Mouse (Mus musculus): Measurements from ENCODE around the gene Cxcr5. TPM values are rescaled to one million over a fixed set of nuclear protein-coding genes. Genes with fewer than 3 reads are reported as not detected.
A peak's percentile ranks its signal among the peaks of the same experiment; 100 is the strongest.

Gene Cxcr5
- total RNA-seq, 2 experiments from 2014 or later, result not detected

DNA sequence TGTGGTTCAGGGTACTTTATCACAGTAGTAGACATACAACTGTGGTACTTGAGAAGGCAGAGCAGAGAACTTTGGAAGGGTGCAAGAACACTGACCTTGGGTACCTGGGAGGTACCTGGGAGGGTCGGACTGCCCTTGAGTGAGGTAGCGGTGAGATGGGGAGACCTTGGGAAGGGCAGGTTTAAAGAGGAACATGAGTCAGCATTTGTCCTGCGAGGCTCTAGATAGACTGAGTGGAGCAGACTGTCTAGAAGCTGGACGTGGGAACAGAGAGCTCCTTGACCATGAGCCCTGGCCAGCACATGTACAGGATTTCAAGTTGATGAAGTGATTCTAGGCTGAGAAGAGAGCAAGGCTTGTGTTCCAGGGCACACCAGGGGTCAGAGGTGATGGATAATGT lies 19.3 kb downstream of the Cxcr5 start:
- no peak for DNase-seq
- intact Hi-C loops (cut with DNase I), result no loop called here

DNA sequence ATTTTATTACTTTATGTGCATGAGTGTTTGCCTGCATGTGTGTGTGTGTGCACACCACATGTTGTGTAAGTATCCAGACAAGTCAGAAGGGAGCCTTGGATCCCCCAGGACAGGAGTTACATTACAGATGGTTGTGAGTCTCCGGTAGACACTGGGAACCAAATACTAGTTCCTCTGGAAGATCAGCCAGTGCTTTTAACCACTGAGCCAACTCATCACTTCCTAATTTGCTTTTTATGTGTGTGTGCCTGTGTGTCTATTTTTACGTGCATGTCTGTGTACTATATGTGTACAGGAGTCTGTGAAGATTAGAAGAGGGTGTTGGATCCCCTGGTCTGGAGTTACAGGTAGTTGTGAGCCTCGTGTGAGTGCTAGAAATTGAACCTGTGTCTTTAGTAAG lies 21.0 kb downstream of the Cxcr5 start:
- no peak for DNase-seq
- intact Hi-C loops (cut with DNase I), result no loop called here

DNA sequence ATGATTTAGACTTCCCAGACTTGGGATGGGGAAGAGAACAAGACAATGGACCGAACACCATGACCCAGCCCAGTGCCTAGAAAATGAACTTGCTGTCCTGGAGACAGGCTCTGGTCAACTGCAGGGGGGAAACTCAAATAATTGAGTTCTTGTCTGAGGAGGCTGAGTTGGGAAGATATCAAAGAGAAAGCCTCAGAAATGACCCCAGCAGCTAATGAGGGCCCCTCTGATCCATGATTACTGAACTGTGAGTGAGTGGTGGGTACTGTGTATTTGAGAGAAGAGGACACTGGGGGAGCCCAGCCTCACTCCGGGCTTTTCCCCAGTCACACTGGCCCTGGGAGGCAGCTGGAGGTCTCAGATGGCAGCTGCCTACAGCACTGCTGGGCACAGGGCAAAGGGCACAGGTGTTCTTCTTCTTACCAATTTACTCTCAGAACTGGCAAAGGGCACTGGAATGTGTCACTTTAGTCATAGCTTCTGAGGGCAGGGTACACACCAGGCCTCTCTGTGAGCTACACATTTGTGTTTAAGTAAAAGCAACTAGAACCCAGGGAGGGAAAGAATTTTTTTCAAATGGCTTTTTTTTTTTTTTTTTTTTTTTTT lies 21.8 kb downstream of the Cxcr5 start:
- DNase-seq, result no peak
- intact Hi-C loops (cut with DNase I), result no loop called here

DNA sequence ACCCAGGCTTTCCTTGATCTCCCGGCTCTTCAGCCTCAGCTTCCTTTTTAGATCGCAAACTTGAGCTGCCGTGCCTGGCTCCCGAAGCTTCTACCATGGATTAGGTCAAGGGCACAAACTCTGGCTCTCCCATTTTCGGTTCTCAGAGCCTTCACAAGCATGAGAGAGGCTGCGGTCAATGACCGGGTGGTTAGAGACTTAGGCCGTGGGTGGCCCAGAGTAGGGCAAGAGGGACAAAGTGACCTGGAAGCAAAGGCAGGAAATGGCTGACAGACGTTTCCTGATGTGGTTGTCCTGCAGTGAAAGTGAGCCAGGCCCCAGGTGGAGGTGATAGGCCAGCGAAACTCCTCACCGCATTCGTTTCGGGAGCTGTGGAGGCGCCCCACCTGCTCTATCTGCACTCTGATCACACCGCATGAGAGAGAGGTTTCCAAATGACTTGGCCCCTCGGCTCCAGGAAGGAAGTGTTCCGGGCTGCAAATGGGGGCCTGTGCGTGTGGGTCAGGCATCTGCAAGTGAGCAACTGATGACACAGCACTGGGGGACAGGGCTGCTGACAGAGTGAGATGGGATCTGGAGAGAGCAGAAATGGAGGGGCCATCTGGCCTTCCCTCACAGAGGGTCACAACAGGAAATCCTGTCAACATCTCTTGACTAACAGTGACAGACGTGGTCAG lies 23.9 kb downstream of the Cxcr5 start:
- DNase-seq, result no peak
- intact Hi-C loops (cut with DNase I), result no loop called here

DNA sequence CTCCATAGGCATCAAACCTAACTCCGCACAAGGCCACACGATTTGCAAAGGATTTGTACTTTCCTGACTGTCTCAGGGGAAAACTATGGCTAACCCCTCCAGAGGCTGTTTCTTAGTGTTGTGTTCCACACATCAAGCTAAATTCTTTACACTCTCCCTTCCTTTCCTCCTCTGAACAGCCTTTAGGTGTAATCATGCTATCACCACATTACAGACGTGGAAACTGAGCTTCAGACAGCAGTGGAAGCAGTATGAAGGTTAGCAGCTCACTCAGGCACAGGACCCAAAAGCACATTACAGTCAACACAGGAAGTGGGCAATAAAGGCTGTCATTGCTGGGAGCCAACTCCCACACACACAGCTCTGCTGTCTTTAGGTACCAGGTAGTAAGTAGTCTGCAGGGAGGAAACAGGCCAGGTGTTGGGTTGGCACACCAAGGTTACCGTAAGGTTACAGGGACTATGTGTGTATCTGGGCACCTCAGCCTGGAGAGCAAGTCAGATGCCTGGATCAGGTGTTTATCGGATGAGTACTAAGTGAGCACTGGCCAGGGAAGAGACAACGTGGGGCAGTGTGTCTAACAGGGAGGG lies 28.6 kb downstream of the Cxcr5 start:
- intact Hi-C loops (cut with DNase I), result no loop called here
- no peak for DNase-seq

DNA sequence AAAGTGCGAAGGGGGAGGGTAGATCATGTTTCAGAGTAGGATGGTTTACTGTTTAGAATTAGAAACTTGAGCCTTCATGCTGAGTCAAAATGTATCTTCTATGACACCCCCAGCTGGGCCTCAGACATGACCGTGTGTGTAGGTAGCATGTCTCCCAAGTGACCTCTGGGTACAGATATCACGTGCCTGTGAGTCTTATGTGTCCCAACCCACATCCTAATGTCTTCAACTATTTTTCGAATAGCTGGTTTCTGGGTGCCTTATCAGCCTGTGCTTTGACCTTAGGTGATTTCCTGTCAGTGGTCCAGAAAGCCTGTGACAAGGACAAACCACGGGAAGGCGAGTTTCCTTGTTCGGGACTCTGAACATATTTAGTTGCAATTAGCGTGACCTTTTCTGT lies 33.3 kb downstream of the Cxcr5 start:
- intact Hi-C loops (cut with DNase I), result no loop called here
- DNase-seq, result no peak

DNA sequence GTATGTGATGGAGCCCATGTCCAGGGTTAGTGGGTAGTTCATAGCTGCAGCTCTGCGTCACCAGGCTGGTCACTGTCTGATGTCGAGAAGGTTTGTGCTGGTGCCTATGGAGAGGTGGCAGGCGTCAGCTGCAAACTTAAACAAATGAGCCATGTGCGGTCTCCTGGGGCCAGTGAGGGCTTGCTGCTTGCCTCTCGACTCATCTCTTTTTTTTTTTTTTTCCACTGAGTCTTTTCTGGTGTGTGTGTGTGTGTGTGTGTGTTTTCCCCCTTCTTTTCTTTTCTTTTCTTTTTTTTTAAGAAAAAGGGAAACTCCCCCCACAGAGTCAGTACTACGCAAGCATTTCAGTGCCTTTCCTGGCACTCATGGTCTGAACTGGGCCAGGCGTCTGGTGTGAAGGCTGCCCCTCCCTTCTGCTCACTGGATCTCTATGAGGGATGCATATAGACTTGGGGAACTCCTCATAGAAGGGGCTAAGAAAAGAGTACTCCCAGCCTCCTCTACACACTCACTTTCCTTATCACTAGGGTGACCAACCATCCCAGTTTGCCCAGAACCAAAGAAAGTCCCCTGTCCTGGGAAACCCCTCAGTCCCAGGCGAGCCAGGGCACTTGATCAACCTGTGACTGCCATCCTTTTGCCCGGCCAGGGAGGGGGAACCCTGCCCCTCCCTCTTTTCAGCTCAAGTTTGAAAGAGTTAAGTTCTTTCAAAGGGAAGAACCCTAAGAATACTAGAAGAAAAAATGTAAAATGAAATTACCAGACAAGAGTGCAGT lies 35.2 kb downstream of the Cxcr5 start:
- intact Hi-C loops (cut with DNase I), result no loop called here
- no peak for DNase-seq

DNA sequence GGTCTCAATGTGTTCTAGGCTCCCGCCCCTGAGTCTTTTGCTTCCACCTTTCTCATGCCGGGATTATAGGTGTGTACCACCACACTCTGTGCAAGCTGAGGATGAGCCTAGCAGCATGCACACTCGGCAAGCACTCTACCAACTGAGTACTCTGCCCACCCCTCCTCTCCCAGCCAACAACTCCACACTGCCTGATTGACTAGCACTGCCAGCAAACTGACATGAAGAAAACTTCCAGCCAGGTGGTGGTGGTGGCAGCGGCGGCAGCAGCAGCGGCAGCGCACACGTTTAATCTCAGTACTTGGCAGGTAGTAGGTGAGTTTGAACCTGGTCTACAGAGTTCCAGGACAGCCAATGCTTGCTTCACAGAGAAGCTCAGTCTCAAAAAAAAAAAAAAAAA lies 36.1 kb downstream of the Cxcr5 start:
- intact Hi-C loops (cut with DNase I), result no loop called here
- no peak for DNase-seq

DNA sequence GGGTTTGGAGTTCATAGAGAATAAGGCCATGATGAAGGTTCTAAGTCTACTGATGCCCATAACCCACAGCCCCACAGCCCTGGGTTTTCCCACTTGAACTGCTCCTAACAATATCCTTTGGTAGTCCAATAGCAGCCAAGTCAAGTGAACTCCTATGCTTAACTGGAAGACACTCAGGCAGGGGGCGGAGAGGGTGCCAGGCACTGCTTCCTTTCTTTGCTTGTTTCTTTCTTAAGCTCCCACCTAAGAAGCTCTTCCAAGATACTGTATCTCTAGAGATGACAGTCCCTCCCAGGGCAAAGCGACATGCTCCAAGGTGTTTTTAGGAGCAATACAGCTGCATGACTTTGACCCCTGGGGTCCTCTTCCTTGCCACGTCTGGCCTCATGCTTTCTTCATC lies 36.7 kb downstream of the Cxcr5 start:
- intact Hi-C loops (cut with DNase I), result no loop called here
- no peak for DNase-seq

DNA sequence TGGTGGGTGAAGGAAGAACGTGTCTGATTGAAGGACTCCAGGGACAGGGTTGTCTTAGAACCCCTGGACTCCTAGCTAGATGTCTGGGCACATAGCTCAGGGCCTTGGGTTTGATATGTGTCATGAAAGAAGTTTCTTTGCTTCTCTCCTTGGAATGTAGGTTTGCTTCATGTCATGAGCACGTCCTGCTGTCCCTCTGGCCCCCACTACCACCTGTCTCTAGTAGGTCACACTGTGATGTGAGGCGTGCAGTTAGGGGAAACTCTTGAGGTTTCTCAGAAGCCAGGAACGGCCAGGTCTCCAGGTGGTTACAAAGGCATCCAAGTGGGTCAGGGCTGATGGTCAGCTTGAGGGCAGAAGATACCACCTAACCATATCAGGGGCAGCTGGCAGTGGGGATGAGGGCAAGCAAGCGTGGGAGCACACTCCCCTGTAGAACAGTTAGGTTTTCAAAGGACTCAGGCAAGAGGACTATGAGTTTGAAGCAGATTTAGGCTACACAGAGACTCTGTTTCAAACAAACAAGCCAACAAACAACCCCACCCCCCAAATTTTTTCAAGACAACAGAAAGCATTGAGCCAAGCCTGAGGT lies 37.3 kb downstream of the Cxcr5 start:
- DNase-seq, result no peak
- intact Hi-C loops (cut with DNase I), result no loop called here

DNA sequence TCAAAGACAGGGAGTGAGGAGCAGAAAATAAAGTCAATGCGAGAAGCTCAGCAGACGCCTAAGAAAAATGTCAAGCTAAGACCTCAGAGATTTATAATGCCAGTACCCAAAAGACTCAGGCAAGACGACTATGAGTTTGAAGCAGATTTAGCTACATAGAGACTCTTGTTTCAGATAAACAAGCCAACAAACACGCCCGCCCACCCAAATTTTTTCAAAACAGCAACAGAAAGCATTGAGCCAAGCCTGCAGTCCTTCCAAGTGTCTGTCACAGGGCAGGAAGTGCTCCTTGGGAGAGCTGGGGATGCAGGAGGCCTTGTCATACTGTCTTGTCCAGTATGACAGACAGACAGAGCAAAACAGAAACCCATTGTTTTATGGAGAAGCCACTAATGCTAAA lies 38.0 kb downstream of the Cxcr5 start:
- DNase-seq, result peak; percentile 10
- intact Hi-C loops (cut with DNase I), result no loop called here

DNA sequence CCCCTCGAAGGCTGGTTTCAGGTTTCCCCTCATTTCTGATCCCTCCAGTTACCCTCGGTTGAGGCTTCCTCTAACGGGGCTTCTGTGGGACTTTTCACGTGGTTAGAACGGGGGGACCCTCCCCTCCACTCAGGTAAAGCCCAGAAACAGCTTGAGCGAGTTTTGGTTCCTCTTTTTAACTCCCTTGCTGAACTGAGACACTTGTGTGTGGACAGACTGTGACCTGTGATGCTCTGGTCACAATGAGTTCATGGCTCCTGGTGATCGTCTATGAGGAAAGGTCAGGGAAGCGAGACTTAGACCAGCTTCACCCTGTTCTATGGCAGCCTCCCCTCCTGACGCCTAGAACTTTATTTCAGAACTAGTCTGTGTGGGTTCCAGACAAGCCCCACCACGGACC lies 39.8 kb downstream of the Cxcr5 start:
- intact Hi-C loops (cut with DNase I), result no loop called here
- no peak for DNase-seq

DNA sequence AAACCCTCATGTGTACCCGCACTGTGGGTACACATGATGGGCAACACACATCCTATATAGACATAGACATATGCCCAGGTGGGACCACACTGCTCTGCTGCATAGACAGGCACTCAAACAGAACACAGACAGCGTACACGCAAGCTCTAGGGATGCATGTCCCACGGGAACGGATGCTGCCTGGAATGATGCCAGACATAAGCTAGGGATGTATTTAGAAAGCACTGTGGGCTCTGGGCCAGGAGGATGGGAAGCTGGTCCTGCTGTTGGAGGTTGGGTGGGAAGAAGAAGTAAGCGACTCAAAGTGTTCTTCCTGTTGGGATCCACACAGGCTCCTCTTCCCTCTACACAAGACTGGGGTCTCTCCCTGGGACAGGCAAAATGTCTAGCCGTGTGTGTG lies 43.6 kb downstream of the Cxcr5 start:
- peak; percentile 15 for DNase-seq
- intact Hi-C loops (cut with DNase I), result no loop called here

DNA sequence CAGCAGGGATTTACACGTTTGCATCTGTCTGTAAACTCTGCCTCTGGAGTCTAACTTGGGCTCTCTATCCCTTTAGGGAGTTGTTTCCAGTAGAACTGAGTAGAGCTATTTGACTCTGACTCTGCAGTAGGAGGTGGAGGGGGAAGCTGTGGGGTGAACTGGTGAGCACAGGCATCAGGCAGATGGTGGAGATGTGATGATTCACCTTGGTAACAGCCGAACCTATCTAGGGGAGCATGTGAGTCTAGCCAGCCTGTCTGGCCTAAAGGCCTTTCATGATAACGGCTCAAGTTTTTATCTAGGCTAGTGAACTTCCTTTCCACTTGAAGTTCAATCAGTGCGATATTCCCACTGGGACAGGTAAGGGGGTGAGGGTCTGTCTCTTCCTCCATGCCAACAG lies 44.3 kb downstream of the Cxcr5 start:
- DNase-seq, result no peak
- intact Hi-C loops (cut with DNase I), result no loop called here

DNA sequence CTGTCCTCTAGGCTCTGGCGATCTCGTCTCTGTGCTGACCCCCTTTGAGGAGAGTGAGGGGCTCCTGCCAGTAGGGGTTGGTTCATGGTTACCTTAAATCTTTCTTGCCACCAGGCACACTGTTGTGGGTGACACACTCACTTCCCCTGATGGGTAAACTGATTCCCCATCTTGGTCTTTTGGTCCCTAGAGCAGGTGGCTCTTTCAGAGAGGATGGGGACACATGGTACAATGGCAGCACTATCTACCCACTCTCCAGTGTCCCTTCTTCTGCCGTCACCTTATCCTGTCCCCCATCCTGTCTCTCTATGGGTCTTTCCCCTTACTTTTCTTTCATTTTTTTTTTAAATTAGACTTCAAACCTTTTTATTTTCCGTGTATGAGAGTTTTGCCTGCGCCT lies 45.8 kb downstream of the Cxcr5 start:
- no peak for DNase-seq
- intact Hi-C loops (cut with DNase I), result no loop called here

DNA sequence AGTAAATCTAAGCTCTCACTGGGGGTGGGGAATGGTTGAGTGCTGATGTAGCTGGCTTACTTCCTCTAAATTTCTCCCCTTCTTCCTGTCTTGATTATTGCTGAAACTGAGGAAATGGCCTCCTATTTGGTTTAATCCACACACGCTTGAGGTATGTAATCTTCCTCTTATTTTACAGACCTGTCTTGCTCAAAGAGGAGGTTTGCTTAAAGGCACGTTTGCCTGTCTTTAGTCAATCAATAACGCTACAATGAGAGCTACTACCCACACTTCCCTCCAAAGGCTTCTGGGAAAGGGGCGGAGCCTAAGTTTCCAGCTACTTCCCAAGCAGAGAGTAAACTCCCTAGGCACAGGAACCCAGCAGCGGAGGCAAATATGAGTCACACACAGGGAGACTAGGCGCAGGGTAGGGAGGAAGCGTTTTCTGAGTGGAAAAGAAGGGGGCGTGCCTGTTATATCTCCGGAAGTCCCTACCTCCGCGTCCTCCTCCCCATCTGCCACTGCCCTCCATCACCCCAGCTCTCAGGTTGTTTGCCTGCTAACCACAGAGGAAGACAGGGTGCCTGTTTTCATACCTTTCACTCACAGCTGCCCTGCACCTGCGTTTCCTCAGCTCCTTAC lies 46.4 kb downstream of the Cxcr5 start:
- intact Hi-C loops (cut with DNase I), result no loop called here
- no peak for DNase-seq

DNA sequence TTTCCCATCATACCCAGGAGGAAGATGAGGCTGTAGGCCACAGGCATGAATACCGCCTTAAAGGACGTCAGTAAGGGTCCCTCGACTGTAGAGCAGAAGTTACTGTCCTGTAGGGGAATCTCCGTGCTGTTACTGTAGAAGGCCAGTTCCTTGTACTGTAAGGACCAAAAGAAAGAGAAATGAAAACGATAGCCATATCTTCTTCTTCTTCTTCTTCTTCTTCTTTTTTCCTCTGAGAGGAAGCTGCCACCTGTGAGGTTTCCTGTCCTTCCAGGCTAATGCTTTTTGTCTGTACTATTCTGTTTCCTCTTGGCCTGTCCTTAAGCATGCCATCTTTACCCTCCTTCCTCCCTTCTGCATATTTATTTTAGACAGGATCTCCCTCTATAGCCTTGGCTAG lies 47.5 kb downstream of the Cxcr5 start:
- no peak for DNase-seq
- intact Hi-C loops (cut with DNase I), result loop anchor here (5.0 kb wide), 1 partner anchor 83 kb away; no protein-coding TSS in a partner anchor

DNA sequence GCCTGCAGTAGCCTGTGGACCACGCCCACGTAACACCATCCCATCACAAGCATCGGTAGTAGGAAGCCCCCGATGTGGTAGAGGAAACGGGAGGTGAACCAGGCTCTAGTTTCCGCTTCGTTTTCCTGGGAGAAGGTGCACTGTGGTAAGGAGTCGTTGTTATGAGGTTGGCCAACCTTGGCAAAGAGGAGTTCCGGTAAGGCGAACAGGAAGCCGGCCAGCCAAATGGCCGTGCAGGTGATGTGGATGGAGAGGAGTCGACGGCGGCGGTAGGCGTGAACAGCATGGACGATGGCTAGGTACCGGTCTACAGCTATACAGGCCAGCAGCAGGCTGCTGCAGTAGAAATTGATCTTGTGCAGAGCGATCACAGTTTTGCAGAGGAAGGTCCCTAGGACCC lies 48.1 kb downstream of the Cxcr5 start:
- DNase-seq, result no peak
- intact Hi-C loops (cut with DNase I), result loop anchor here (5.0 kb wide), 1 partner anchor 84 kb away; no protein-coding TSS in a partner anchor

DNA sequence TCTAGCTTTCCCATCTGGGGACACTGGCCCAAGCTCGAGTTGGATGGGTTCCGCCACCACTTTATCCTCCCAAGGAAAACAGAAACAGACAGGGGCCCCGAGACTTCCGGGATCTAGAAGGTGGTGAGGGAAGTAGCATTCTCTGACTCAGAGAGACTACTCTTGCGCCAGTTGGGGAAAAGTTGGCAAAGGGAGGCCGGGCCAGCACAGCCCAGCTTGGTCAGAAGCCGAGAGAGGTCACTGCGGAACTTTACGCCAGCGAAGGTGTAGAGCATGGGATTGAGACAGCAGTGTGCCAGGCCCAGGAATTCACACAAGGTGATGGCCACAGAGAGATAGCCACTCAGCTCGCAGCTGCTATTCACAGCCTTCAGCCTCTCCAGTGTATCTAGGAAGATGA lies 48.6 kb downstream of the Cxcr5 start:
- intact Hi-C loops (cut with DNase I), result loop anchor here (5.0 kb wide), 1 partner anchor 84 kb away; no protein-coding TSS in a partner anchor

DNA sequence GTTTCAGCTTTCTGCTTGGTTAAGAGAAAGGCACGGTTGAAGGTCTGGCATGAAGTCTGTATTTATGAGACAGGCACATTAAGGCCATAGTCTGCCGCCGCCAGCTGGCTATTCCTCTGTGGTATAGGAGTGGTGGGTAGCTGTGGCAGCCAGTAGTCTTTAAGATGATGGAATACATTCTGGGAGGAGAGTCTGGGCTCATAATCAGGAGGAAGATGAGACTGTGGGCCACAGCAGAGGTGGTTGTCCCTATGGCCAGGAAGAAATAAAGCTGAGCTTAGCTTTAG lies 49.0 kb downstream of the Cxcr5 start:
- intact Hi-C loops (cut with DNase I), result loop anchor here (5.0 kb wide), 1 partner anchor 85 kb away; no protein-coding TSS in a partner anchor
- peak; percentile 10 for DNase-seq

More for the DNA sequence above, 48.6 kb downstream of the Cxcr5 start:
- no peak for DNase-seq
